Mouse (Mus musculus) forebrain, embryonic 16.5 days (tissue): ENCODE measurements at regions not wholly inside any gene's neighbourhood (a gene's known extent, or its start where the extent isn't known, plus 50 kb on each side); places are given as distances from the start of the nearest gene placed in this dataset.

Source experiments
- ATAC-seq: fragments of 200-750 bp; cut with Nextera tagmentation; 2 replicates; pipeline ENCODE4 v1.8.0; 2017; ENCODE audit warnings: mild to moderate bottlenecking, moderate library complexity
- H3K27ac ChIP-seq: fragments of 300-500 bp; sonication (generic); 2 replicates; pipeline ENCODE4 v1.5.1; 2014; ENCODE audit warnings: low read length, control low read depth
- H3K27me3 ChIP-seq: fragments of 300-500 bp; sonication (generic); replicated peaks from 2 replicates; pipeline ENCODE4 v1.6.1; 2014; ENCODE audit warnings: low read length; ENCODE audit not compliant: control insufficient read depth, insufficient read depth
- H3K36me3 ChIP-seq: fragments of 300-500 bp; sonication (generic); 2 replicates; pipeline ENCODE4 v1.6.1; 2014; ENCODE audit not compliant: control insufficient read depth, insufficient read depth
- H3K4me1 ChIP-seq: fragments of 300-500 bp; sonication (generic); replicated peaks from 2 replicates; pipeline ENCODE4 v1.6.1; 2014; ENCODE audit warnings: low read length; ENCODE audit not compliant: control insufficient read depth, insufficient read depth
- H3K4me2 ChIP-seq: fragments of 300-500 bp; sonication (generic); 2 replicates; pipeline ENCODE4 v1.6.1; 2014; ENCODE audit warnings: mild to moderate bottlenecking, low read length, control low read depth
- H3K4me3 ChIP-seq: fragments of 300-500 bp; sonication (generic); replicated peaks from 2 replicates; pipeline ENCODE4 v1.5.1; 2014; ENCODE audit warnings: mild to moderate bottlenecking, low read length, control low read depth
- H3K9ac ChIP-seq: fragments of 300-500 bp; sonication (generic); replicated peaks from 2 replicates; pipeline ENCODE4 v1.6.1; 2014; ENCODE audit warnings: low read depth, low read length, control low read depth
- H3K9me3 ChIP-seq: fragments of 300-500 bp; sonication (generic); 2 replicates; pipeline ENCODE4 v1.6.1; 2016; ENCODE audit warnings: low read length; ENCODE audit not compliant: control insufficient read depth
- WGBS: fragments of 180-500 bp; shearing (Covaris S2); extraction: QIAGEN DNeasy Blood & Tissue Kit; methylation state at CpG from one replicate; pipeline ENCODE4 v1.1.7; 2014; 5-methylcytosine and 5-hydroxymethylcytosine counted together

- no peak for ATAC-seq
- 85% methylated on average over 9 of the region's 9 CpGs for WGBS
Observed at GRCm38 (mm10) chr7:79222626-79223335, 50.2 kb upstream of the Abhd2 start.

More at GRCm38 (mm10) chr7:79222626-79223335, 50.2 kb upstream of the Abhd2 start:
- no peaks in the 10 kb centered on the region for H3K4me1 ChIP-seq
- no peaks in the 10 kb centered on the region for H3K9me3 ChIP-seq
- no peak overlapping the region for H3K4me3 ChIP-seq
- H3K36me3 ChIP-seq = no peaks in the 10 kb centered on the region
- H3K27ac ChIP-seq = no peak overlapping the region
- no peak overlapping the region for H3K4me2 ChIP-seq
- no peaks in the 10 kb centered on the region for H3K27me3 ChIP-seq
- H3K9ac ChIP-seq = no peak overlapping the region
